ENCODE assay signal across 10 mouse cellular contexts in genomic region chr8:9051699-9052098, GRCm38 (mm10).
DNase-seq lines count a peak whose midpoint lies in the region; ATAC-seq lines count a peak whose summit lies in the region.
"Had no signal": no experiment of that assay in that cellular context is flagged by ENCODE, and none has a peak within 500 bp of the region (broad histone marks: within the 10 kb centered on the region; RNA-seq: fewer than 3 reads in every experiment).

No protein-coding gene starts in this region.

- no peaks in the 10 kb centered on the region for H3K4me1 ChIP-seq in neural tube, embryonic 15.5 days
- peaks cover 27% of the 10 kb centered on the region for H3K4me1 ChIP-seq in heart, embryonic 13.5 days
- H3K4me1 ChIP-seq in stomach, embryonic 14.5 days (ENCODE audit: control insufficient read depth, insufficient read depth, low read length), result no peaks in the 10 kb centered on the region
- H3K4me1 ChIP-seq in midbrain, embryonic 11.5 days (ENCODE audit: control insufficient read depth, insufficient read depth, low read length), result no peaks in the 10 kb centered on the region

- no peaks in the 10 kb centered on the region for H3K36me3 ChIP-seq in neural tube, embryonic 15.5 days
- no peaks in the 10 kb centered on the region for H3K36me3 ChIP-seq in heart, embryonic 13.5 days
- H3K36me3 ChIP-seq in stomach, embryonic 14.5 days (ENCODE audit: control insufficient read depth, insufficient read depth, low read length), result no peaks in the 10 kb centered on the region
- H3K36me3 ChIP-seq in midbrain, embryonic 11.5 days (ENCODE audit: control insufficient read depth, insufficient read depth, low read length), result no peaks in the 10 kb centered on the region
- H3K36me3 ChIP-seq: limb, embryonic 12.5 days had no signal

- ATAC-seq in neural tube, embryonic 15.5 days (ENCODE audit: low FRiP score), result 0 out of 2 replicates have a peak, but pooled peaks have one; percentile 32
- no peak for ATAC-seq in heart, embryonic 13.5 days (ENCODE audit: extremely low read depth, insufficient number of reproducible peaks, low FRiP score, low TSS enrichment)
- ATAC-seq in stomach, embryonic 14.5 days (ENCODE audit: insufficient number of reproducible peaks, insufficient read depth, low FRiP score, low read depth), result 0 out of 2 replicates have a peak, but pooled peaks have one; percentile 33
- ATAC-seq in midbrain, embryonic 11.5 days (ENCODE audit: low FRiP score), result no peak
- no peak for ATAC-seq in monocyte, adult 5-6 weeks (replicated peaks; ENCODE audit: insufficient number of reproducible peaks, low FRiP score, low TSS enrichment, poor library complexity, severe bottlenecking)

- H3K4me3 ChIP-seq in neural tube, embryonic 15.5 days (replicated peaks), result no peak overlapping the region
- H3K4me3 ChIP-seq in heart, embryonic 13.5 days, result no peak overlapping the region
- H3K4me3 ChIP-seq in stomach, embryonic 14.5 days (ENCODE audit: low read depth, low read length), result no peak overlapping the region
- no peak overlapping the region for H3K4me3 ChIP-seq in midbrain, embryonic 11.5 days (ENCODE audit: low read depth, low read length)
- H3K4me3 ChIP-seq: erythroblast, embryonic 14.5 days; limb, embryonic 12.5 days had no signal

- no peak overlapping the region for H3K4me2 ChIP-seq in neural tube, embryonic 15.5 days
- H3K4me2 ChIP-seq in heart, embryonic 13.5 days, result peak overlapping the region; percentile 60
- 0 out of 2 replicates have a peak overlapping the region, but pooled peaks have one; percentile 12 for H3K4me2 ChIP-seq in stomach, embryonic 14.5 days (replicated peaks; ENCODE audit: low read depth, low read length)
- H3K4me2 ChIP-seq in midbrain, embryonic 11.5 days, result no peak overlapping the region
- H3K4me2 ChIP-seq: limb, embryonic 12.5 days had no signal

- no peak overlapping the region for H3K27ac ChIP-seq in neural tube, embryonic 15.5 days (replicated peaks)
- no peak overlapping the region for H3K27ac ChIP-seq in heart, embryonic 13.5 days (replicated peaks)
- H3K27ac ChIP-seq in stomach, embryonic 14.5 days (ENCODE audit: low read length), result no peak overlapping the region
- no peak overlapping the region for H3K27ac ChIP-seq in midbrain, embryonic 11.5 days (ENCODE audit: low read depth, low read length)
- H3K27ac ChIP-seq: limb, embryonic 12.5 days had no signal

- WGBS in neural tube, embryonic 15.5 days, result 76% methylated on average over 10 of the region's 10 CpGs
- WGBS in heart, embryonic 13.5 days, result 33% methylated on average over 10 of the region's 10 CpGs
- 41% methylated on average over 10 of the region's 10 CpGs for WGBS in stomach, embryonic 14.5 days
- WGBS in midbrain, embryonic 11.5 days, result 86% methylated on average over 10 of the region's 10 CpGs

- no peaks in the 10 kb centered on the region for H3K9me3 ChIP-seq in neural tube, embryonic 15.5 days (replicated peaks)
- H3K9me3 ChIP-seq in heart, embryonic 13.5 days, result no peaks in the 10 kb centered on the region
- no peaks in the 10 kb centered on the region for H3K9me3 ChIP-seq in stomach, embryonic 14.5 days (ENCODE audit: control insufficient read depth, low read depth, low read length)
- H3K9me3 ChIP-seq in midbrain, embryonic 11.5 days (ENCODE audit: control insufficient read depth, low read length), result no peaks in the 10 kb centered on the region
- H3K9me3 ChIP-seq: limb, embryonic 12.5 days had no signal

- intact Hi-C loops in left cerebral cortex, postnatal 10 days (cut with DNase I), result no loop called here

- no peak for DNase-seq in neural tube, embryonic 10.5 days (ENCODE audit: extremely low spot score, low spot score)
- peak; percentile 31 to 36 for DNase-seq in left cerebral cortex, postnatal 10 days (ENCODE audit: extremely low spot score in 1 of 2, low spot score in 2 of 2)
- no peak for DNase-seq in midbrain, embryonic 11.5 days (ENCODE audit: low spot score, missing footprints)
- DNase-seq in spleen, adult 12 weeks (ENCODE audit: low spot score), result no peak

- no peak overlapping the region for H3K9ac ChIP-seq in neural tube, embryonic 15.5 days (replicated peaks)
- H3K9ac ChIP-seq in heart, embryonic 13.5 days, result no peak overlapping the region
- H3K9ac ChIP-seq in stomach, embryonic 14.5 days (replicated peaks; ENCODE audit: low read depth, low read length), result no peak overlapping the region
- H3K9ac ChIP-seq in midbrain, embryonic 11.5 days (ENCODE audit: low read length), result no peak overlapping the region
- H3K9ac ChIP-seq: limb, embryonic 12.5 days had no signal

- H3K27me3 ChIP-seq in neural tube, embryonic 15.5 days (replicated peaks), result no peaks in the 10 kb centered on the region
- peaks cover 5% of the 10 kb centered on the region; the same call in 1 of the 2 replicates for H3K27me3 ChIP-seq in heart, embryonic 13.5 days (replicated peaks)
- H3K27me3 ChIP-seq in stomach, embryonic 14.5 days (ENCODE audit: control insufficient read depth, insufficient read depth, low read length), result no peaks in the 10 kb centered on the region
- no peaks in the 10 kb centered on the region for H3K27me3 ChIP-seq in midbrain, embryonic 11.5 days (ENCODE audit: control insufficient read depth, insufficient read depth, low read length)

Comparison
In these comparisons a context has a peak if more than half of its experiments do, and no peak if none do; other contexts are left out.
1. ATAC-seq: peak in neural tube, embryonic 15.5 days (single experiment) and stomach, embryonic 14.5 days (single experiment); none in heart, embryonic 13.5 days (single experiment), midbrain, embryonic 11.5 days (single experiment) and monocyte, adult 5-6 weeks (single experiment).
2. H3K4me2 ChIP-seq: peak in heart, embryonic 13.5 days (single experiment) and stomach, embryonic 14.5 days (single experiment); none in neural tube, embryonic 15.5 days (single experiment) and midbrain, embryonic 11.5 days (single experiment).
3. DNase-seq: peak in left cerebral cortex, postnatal 10 days (2 of 2); none in neural tube, embryonic 10.5 days (single experiment), midbrain, embryonic 11.5 days (single experiment) and spleen, adult 12 weeks (single experiment).